Mouse (Mus musculus) heart, embryonic 11.5 days (tissue): ENCODE measurements around the gene Crtap. TPM values are rescaled to one million over a fixed set of nuclear protein-coding genes. Genes with fewer than 3 reads are reported as not detected.

Experiments
- ATAC-seq: fragments of 200-750 bp; cut with Nextera tagmentation; replicated peaks from 2 replicates; pipeline ENCODE4 v1.8.0; 2017; ENCODE audit warnings: moderate library complexity; ENCODE audit not compliant: insufficient number of reproducible peaks, low FRiP score, low TSS enrichment
- H3K27ac ChIP-seq: fragments of 300-500 bp; sonication (generic); 2 replicates; pipeline ENCODE4 v1.5.1; 2014; ENCODE audit warnings: mild to moderate bottlenecking, low read depth, low read length
- H3K27me3 ChIP-seq: fragments of 300-500 bp; sonication (generic); 2 replicates; pipeline ENCODE4 v1.6.1; 2014; ENCODE audit warnings: mild to moderate bottlenecking, low read length, mixed read lengths; ENCODE audit not compliant: control insufficient read depth, insufficient read depth
- H3K36me3 ChIP-seq: fragments of 300-500 bp; sonication (generic); 2 replicates; pipeline ENCODE4 v1.6.1; 2014; ENCODE audit warnings: mild to moderate bottlenecking, low read length, moderate library complexity, mixed read lengths; ENCODE audit not compliant: control insufficient read depth, insufficient read depth
- H3K4me1 ChIP-seq: fragments of 300-500 bp; sonication (generic); 2 replicates; pipeline ENCODE4 v1.6.1; 2014; ENCODE audit warnings: low read length; ENCODE audit not compliant: control insufficient read depth, insufficient read depth
- H3K4me2 ChIP-seq: fragments of 300-500 bp; sonication (generic); 2 replicates; pipeline ENCODE4 v1.6.1; 2014; ENCODE audit warnings: mild to moderate bottlenecking, moderate library complexity
- H3K4me3 ChIP-seq: fragments of 300-500 bp; sonication (generic); 2 replicates; pipeline ENCODE4 v1.5.1; 2014; ENCODE audit warnings: low read depth, low read length
- H3K9ac ChIP-seq: fragments of 300-500 bp; sonication (generic); 2 replicates; pipeline ENCODE4 v1.6.1; 2014; ENCODE audit warnings: mild to moderate bottlenecking, low read depth, low read length, moderate library complexity
- H3K9me3 ChIP-seq: fragments of 300-500 bp; sonication (generic); replicated peaks from 2 replicates; pipeline ENCODE4 v1.6.1; 2016; ENCODE audit warnings: low read length; ENCODE audit not compliant: control insufficient read depth
- WGBS: fragments of 180-500 bp; shearing (Covaris S2); extraction: QIAGEN DNeasy Blood & Tissue Kit; methylation state at CpG from one replicate; pipeline ENCODE4 v1.1.7; 2014; ENCODE audit not compliant: insufficient replicate concordance; 5-methylcytosine and 5-hydroxymethylcytosine counted together
- polyA plus RNA-seq: library from polyadenylated mRNA; unstranded; fragments of >200 nt; fragmentation: Nextera tagmentation; extraction: Ambion mirVana; gene quantifications from 2 replicates; pipeline ENCODE4 v1.2.1, GENCODE M21; 2014

Gene Crtap
- 129 and 138 TPM in 2 replicates for polyA plus RNA-seq

GRCm38 (mm10) chr9:114389905-114390748 lies at the start of gene Crtap:
Gene Crtap, minus strand, starts transcription at chr9:114390675.
- H3K4me2 ChIP-seq = peak within 1 kb of the TSS; percentile 91
- H3K27me3 ChIP-seq = no peaks in the 10 kb centered on the region
- no peaks in the 10 kb centered on the region for H3K36me3 ChIP-seq
- H3K9me3 ChIP-seq = no peaks in the 10 kb centered on the region
- WGBS = under 1% methylated on average over 95 of the region's 96 CpGs
- H3K4me1 ChIP-seq = peaks cover 20% of the 10 kb centered on the region
- ATAC-seq = peak; percentile 83
- peak within 1 kb of the TSS; percentile 93 for H3K4me3 ChIP-seq
- peak within 1 kb of the TSS; percentile 87 for H3K27ac ChIP-seq
- peak within 1 kb of the TSS; percentile 91 for H3K9ac ChIP-seq

- Histone ChIP-seq H3K4me3 (no peak overlapping the region), H3K36me3 (peaks cover 5% of the 10 kb centered on the region; the same call in 1 of the 2 replicates)
- WGBS = 77% methylated on average over 2 of the region's 2 CpGs
Observed at GRCm38 (mm10) chr9:114435668-114436067, 45.2 kb upstream of the Crtap start.

GRCm38 (mm10) chr9:114428103-114428834 lies 37.8 kb upstream of the Crtap start:
- no peaks in the 10 kb centered on the region for H3K27me3 ChIP-seq
- no peak overlapping the region for H3K9ac ChIP-seq
- H3K9me3 ChIP-seq = peaks cover 4% of the 10 kb centered on the region; the same call in 1 of the 2 replicates
- no peak overlapping the region for H3K4me2 ChIP-seq
- no peak overlapping the region for H3K27ac ChIP-seq
- 78% methylated on average over 12 of the region's 12 CpGs for WGBS
- peaks cover 4% of the 10 kb centered on the region; the same call in 1 of the 2 replicates for H3K4me1 ChIP-seq
- no peak overlapping the region for H3K4me3 ChIP-seq
- H3K36me3 ChIP-seq = peaks cover 11% of the 10 kb centered on the region
- no peak for ATAC-seq

More at GRCm38 (mm10) chr9:114435668-114436067, 45.2 kb upstream of the Crtap start:
- ATAC-seq = no peak
- Histone ChIP-seq H3K27ac (no peak overlapping the region), H3K4me2 (no peak overlapping the region), H3K4me1 (no peaks in the 10 kb centered on the region), H3K27me3 (no peaks in the 10 kb centered on the region), H3K9ac (no peak overlapping the region), H3K9me3 (no peaks in the 10 kb centered on the region)

- Histone ChIP-seq H3K4me1 (peaks cover 4% of the 10 kb centered on the region; the same call in 1 of the 2 replicates), H3K4me2 (no peak overlapping the region), H3K4me3 (no peak overlapping the region), H3K27me3 (no peaks in the 10 kb centered on the region), H3K27ac (no peak overlapping the region), H3K36me3 (peaks cover 11% of the 10 kb centered on the region), H3K9ac (no peak overlapping the region), H3K9me3 (peaks cover 4% of the 10 kb centered on the region; the same call in 1 of the 2 replicates)
- ATAC-seq = no peak
- 84% methylated on average over 8 of the region's 8 CpGs for WGBS
Observed at GRCm38 (mm10) chr9:114427425-114427824, 37.0 kb upstream of the Crtap start.

GRCm38 (mm10) chr9:114426201-114426600 lies 35.7 kb upstream of the Crtap start:
- H3K36me3 ChIP-seq = peaks cover 11% of the 10 kb centered on the region
- H3K4me1 ChIP-seq = peaks cover 4% of the 10 kb centered on the region; the same call in 1 of the 2 replicates
- no peak overlapping the region for H3K9ac ChIP-seq
- no peak overlapping the region for H3K4me2 ChIP-seq
- ATAC-seq = no peak
- peaks cover 4% of the 10 kb centered on the region; the same call in 1 of the 2 replicates for H3K9me3 ChIP-seq
- H3K27me3 ChIP-seq = no peaks in the 10 kb centered on the region
- WGBS = 69% methylated on average over 5 of the region's 5 CpGs
- no peak overlapping the region for H3K27ac ChIP-seq
- no peak overlapping the region for H3K4me3 ChIP-seq

GRCm38 (mm10) chr9:114425576-114425975 lies 35.1 kb upstream of the Crtap start:
- Histone ChIP-seq H3K27me3 (no peaks in the 10 kb centered on the region), H3K4me2 (no peak overlapping the region), H3K4me3 (no peak overlapping the region), H3K9me3 (peaks cover 4% of the 10 kb centered on the region; the same call in 1 of the 2 replicates), H3K4me1 (peaks cover 4% of the 10 kb centered on the region; the same call in 1 of the 2 replicates), H3K27ac (no peak overlapping the region), H3K36me3 (peaks cover 12% of the 10 kb centered on the region), H3K9ac (no peak overlapping the region)
- WGBS = 93% methylated on average over 5 of the region's 5 CpGs
- ATAC-seq = no peak

GRCm38 (mm10) chr9:114421797-114422196 lies 31.3 kb upstream of the Crtap start:
- H3K4me3 ChIP-seq = no peak overlapping the region
- no peak overlapping the region for H3K4me2 ChIP-seq
- H3K36me3 ChIP-seq = peaks cover 11% of the 10 kb centered on the region
- H3K9ac ChIP-seq = no peak overlapping the region
- H3K9me3 ChIP-seq = peaks cover 4% of the 10 kb centered on the region; the same call in 1 of the 2 replicates
- ATAC-seq = no peak
- no peak overlapping the region for H3K27ac ChIP-seq
- H3K4me1 ChIP-seq = peaks cover 4% of the 10 kb centered on the region; the same call in 1 of the 2 replicates
- no peaks in the 10 kb centered on the region for H3K27me3 ChIP-seq
- 87% methylated on average over 7 of the region's 7 CpGs for WGBS

- Histone ChIP-seq H3K9me3 (peaks cover 4% of the 10 kb centered on the region; the same call in 1 of the 2 replicates), H3K9ac (no peak overlapping the region), H3K4me2 (no peak overlapping the region), H3K27ac (no peak overlapping the region), H3K36me3 (peaks cover 11% of the 10 kb centered on the region), H3K4me3 (no peak overlapping the region), H3K4me1 (no peaks in the 10 kb centered on the region), H3K27me3 (no peaks in the 10 kb centered on the region)
- ATAC-seq = no peak
- 72% methylated on average over 3 of the region's 3 CpGs for WGBS
Observed at GRCm38 (mm10) chr9:114421045-114421444, 30.6 kb upstream of the Crtap start.
